Mouse (Mus musculus) heart, embryonic 16.5 days (tissue): ENCODE measurements around the gene Ankrd42. TPM values are rescaled to one million over a fixed set of nuclear protein-coding genes. Genes with fewer than 3 reads are reported as not detected.

Source experiments
- ATAC-seq: fragments of 200-750 bp; cut with Nextera tagmentation; replicated peaks from 2 replicates; pipeline ENCODE4 v1.8.0; 2017; ENCODE audit warnings: moderate number of reproducible peaks; ENCODE audit not compliant: insufficient read depth, low FRiP score; ENCODE audit errors: extremely low read depth
- H3K27ac ChIP-seq: fragments of 300-500 bp; sonication (generic); 2 replicates; pipeline ENCODE4 v1.5.1; 2014; ENCODE audit warnings: mild to moderate bottlenecking, low read length, control low read depth, moderate library complexity
- H3K27me3 ChIP-seq: fragments of 300-500 bp; sonication (generic); 2 replicates; pipeline ENCODE4 v1.6.1; 2014; ENCODE audit warnings: low read length, mixed read lengths; ENCODE audit not compliant: control insufficient read depth, insufficient read depth
- H3K36me3 ChIP-seq: fragments of 300-500 bp; sonication (generic); 2 replicates; pipeline ENCODE4 v1.6.1; 2014; ENCODE audit not compliant: control insufficient read depth, insufficient read depth
- H3K4me1 ChIP-seq: fragments of 300-500 bp; sonication (generic); 2 replicates; pipeline ENCODE4 v1.6.1; 2014; ENCODE audit warnings: low read length, mixed read lengths; ENCODE audit not compliant: control insufficient read depth, insufficient read depth
- H3K4me2 ChIP-seq: fragments of 300-500 bp; sonication (generic); 2 replicates; pipeline ENCODE4 v1.6.1; 2014; ENCODE audit warnings: low read depth, mild to moderate bottlenecking, control low read depth, low read length
- H3K4me3 ChIP-seq: fragments of 300-500 bp; sonication (generic); 2 replicates; pipeline ENCODE4 v1.5.1; 2014; ENCODE audit warnings: mild to moderate bottlenecking, control low read depth, low read length
- H3K9ac ChIP-seq: fragments of 300-500 bp; sonication (generic); 2 replicates; pipeline ENCODE4 v1.6.1; 2014; ENCODE audit warnings: low read length, control low read depth
- H3K9me3 ChIP-seq: fragments of 300-500 bp; sonication (generic); replicated peaks from 2 replicates; pipeline ENCODE4 v1.6.1; 2016; ENCODE audit warnings: low read length; ENCODE audit not compliant: control insufficient read depth
- WGBS: fragments of 180-500 bp; shearing (Covaris S2); extraction: QIAGEN DNeasy Blood & Tissue Kit; methylation state at CpG from one replicate; pipeline ENCODE4 v1.1.7; 2014; 5-methylcytosine and 5-hydroxymethylcytosine counted together
- polyA plus RNA-seq: library from polyadenylated mRNA; unstranded; fragments of >200 nt; fragmentation: Nextera tagmentation; extraction: Ambion mirVana; gene quantifications from 2 replicates; pipeline ENCODE4 v1.2.1, GENCODE M21; 2015

The Ankrd42 gene
- polyA plus RNA-seq, 1 experiment from 2014 or later: 3.2 TPM

GRCm38 (mm10) chr7:92550248-92550989 is 86.5 kb downstream of the Ankrd42 start:
- H3K4me1 ChIP-seq: no peaks in the 10 kb centered on the region
- no peak for ATAC-seq
- H3K4me2 ChIP-seq: no peak overlapping the region
- H3K27ac ChIP-seq: no peak overlapping the region
- H3K36me3 ChIP-seq: no peaks in the 10 kb centered on the region
- no peaks in the 10 kb centered on the region for H3K9me3 ChIP-seq
- WGBS: 82% methylated on average over 6 of the region's 6 CpGs
- H3K4me3 ChIP-seq: no peak overlapping the region
- H3K27me3 ChIP-seq: no peaks in the 10 kb centered on the region
- no peak overlapping the region for H3K9ac ChIP-seq

GRCm38 (mm10) chr7:92546763-92547162 is 90.2 kb downstream of the Ankrd42 start:
- no peak overlapping the region for H3K9ac ChIP-seq
- no peaks in the 10 kb centered on the region for H3K4me1 ChIP-seq
- no peak overlapping the region for H3K4me3 ChIP-seq
- H3K27ac ChIP-seq: no peak overlapping the region
- no peak overlapping the region for H3K4me2 ChIP-seq
- H3K9me3 ChIP-seq: no peaks in the 10 kb centered on the region
- no peaks in the 10 kb centered on the region for H3K27me3 ChIP-seq
- 74% methylated on average over 2 of the region's 2 CpGs for WGBS
- no peak for ATAC-seq
- no peaks in the 10 kb centered on the region for H3K36me3 ChIP-seq

- no peak for ATAC-seq
- H3K4me1 ChIP-seq: no peaks in the 10 kb centered on the region
Measured at GRCm38 (mm10) chr7:92532351-92533036, 104.4 kb downstream of the Ankrd42 start.

More at GRCm38 (mm10) chr7:92532351-92533036, 104.4 kb downstream of the Ankrd42 start:
- Histone ChIP-seq H3K9me3 (no peaks in the 10 kb centered on the region), H3K9ac (no peak overlapping the region), H3K27ac (no peak overlapping the region), H3K36me3 (no peaks in the 10 kb centered on the region), H3K27me3 (no peaks in the 10 kb centered on the region), H3K4me2 (no peak overlapping the region), H3K4me3 (no peak overlapping the region)
- WGBS: 66% methylated on average over 6 of the region's 6 CpGs

Other genes starting within 250 kb of the Ankrd42 start
- gene Ccdc90b, start 76.0 kb downstream of the Ankrd42 start, polyA plus RNA-seq: 45.8 and 53.2 TPM in 2 replicates
- 14.1 and 14.7 TPM in 2 replicates for gene Pcf11, start 32.8 kb upstream of the Ankrd42 start, polyA plus RNA-seq
- gene Rab30, start 104.5 kb upstream of the Ankrd42 start, polyA plus RNA-seq: 7.6 and 8.8 TPM in 2 replicates
- 8.4 and 9.0 TPM in 2 replicates for gene Ddias, start 237.1 kb upstream of the Ankrd42 start, polyA plus RNA-seq
- 19.2 and 20.9 TPM in 2 replicates for gene Prcp, start 237.3 kb upstream of the Ankrd42 start, polyA plus RNA-seq